Mouse (Mus musculus) B cell, adult 2 months (primary cell): Measurements from ENCODE around the gene Vmn2r83.

Source experiments
- DNase-seq, 2 experiments: peaks; one replicate each; pipeline ENCODE4 v3.0.0; 2022

Gene Vmn2r83

DNA sequence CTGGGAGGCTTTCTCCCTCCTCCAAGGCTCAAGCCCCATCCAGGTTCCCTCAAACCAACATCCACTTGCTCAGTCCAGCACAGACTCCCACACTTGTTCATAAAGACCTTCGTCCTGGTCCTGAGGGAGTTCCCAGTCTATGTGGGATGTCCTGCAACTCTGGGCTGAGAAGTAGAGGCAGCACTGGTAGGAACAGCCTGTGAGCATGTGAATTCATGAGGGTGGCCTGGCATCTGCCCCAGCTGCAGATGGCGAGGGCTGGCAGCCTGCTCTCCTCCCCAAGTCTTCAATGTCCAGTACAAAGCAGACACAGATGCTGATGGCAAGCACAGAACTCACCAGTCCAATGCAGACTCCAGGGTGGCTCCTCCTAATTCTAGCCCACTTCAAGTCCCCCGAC lies 69.8 kb downstream of the Vmn2r83 start:
- DNase-seq, result no peak

DNA sequence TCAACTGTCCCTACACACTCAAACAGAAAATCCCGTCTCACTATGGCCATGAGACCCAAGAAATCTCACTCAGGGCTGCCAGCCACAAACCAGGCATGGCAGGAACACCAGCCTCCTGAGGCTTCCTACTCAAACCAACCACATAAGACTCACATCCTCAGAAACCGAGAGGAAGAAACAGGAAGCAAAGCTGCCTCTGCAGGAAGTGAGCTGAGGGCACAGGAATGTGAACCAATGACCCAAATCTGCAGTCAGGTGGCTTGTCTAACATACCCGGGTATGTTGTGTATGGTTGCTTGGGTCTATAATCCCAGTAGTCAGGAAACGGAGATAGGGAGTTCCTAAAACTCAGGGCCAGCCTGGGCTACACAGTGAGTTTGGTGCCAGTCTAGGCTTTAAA lies 70.3 kb downstream of the Vmn2r83 start:
- no peak for DNase-seq

GRCm38 (mm10) chr10:79539701-79540495 lies 71.4 kb downstream of the Vmn2r83 start:
- no peak for DNase-seq

DNA sequence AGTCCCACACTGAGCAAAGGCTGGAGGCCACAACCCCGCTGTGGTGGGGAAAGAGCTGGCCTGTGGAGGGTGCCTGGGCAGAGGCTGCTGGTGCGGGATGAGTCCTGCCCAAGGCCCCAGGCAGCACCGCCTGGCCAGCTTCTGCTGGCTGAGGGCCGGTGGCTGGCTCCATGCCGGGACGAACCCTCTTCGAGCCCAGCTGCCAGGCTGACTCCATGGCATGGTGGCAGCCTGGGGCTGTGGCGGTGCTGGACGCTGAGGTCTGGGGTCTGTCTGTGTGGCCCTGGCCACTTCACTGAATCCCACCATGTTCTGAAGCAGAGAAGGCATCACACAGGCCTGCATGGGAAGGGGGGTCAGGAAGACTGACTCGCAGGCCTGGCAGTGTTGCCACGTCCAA lies 72.2 kb downstream of the Vmn2r83 start:
- no peak for DNase-seq

DNA sequence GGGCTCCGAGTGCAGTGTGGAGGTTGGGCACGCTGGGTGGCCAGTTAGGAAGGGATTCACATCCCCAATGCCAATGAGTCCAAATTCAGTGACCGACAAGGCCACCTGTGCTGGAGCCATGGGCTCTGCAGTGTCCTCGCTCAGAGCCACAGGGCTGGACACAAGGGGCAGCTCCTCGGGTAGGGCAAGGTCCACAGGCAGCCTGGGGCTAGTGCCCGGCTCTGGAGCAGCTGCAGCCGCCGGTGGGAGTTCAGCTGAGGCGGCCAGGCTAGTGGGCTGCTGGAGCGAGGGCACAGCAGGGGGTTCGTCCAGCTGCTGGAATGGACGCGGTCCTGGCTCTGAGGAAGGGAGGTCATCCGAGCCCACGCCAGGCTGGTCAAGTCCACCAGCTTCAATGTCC lies 73.0 kb downstream of the Vmn2r83 start:
- DNase-seq, result no peak

DNA sequence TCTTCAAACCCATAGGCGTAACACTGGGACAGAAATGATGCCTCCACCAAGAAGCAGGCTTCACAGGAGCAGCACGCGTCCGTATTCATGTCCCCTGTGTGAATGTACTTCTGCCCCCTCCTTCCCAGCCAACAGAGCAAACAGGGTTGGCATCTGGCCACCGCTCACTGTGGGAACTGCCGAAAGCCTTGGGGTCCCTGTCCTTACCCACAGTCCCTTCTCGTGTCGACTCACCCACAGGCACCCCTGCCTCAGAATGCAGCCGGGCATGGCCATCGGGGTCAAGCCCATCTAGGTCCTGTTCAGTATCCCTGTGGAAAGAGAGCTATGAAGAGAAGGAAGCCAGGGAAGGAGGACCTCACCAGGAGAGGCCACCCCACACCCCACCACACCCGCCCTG lies 73.6 kb downstream of the Vmn2r83 start:
- no peak for DNase-seq
